In genomic region chr4:18795740-18796394, GRCm38 (mm10) we compare ENCODE assay signal across 15 mouse cellular contexts.
DNase-seq lines count a peak whose midpoint lies in the region; ATAC-seq and TF ChIP-seq lines count a peak whose summit lies in the region.
"Had no signal": no experiment of that assay in that cellular context is flagged by ENCODE, and none has a peak within 500 bp of the region (broad histone marks: within the 10 kb centered on the region; RNA-seq: fewer than 3 reads in every experiment).

No protein-coding gene starts in this region.

- no peaks in the 10 kb centered on the region; the same call in 1 of the 2 replicates for H3K4me1 ChIP-seq in intestine, embryonic 16.5 days (ENCODE audit: control insufficient read depth, insufficient read depth, low read length)
- no peaks in the 10 kb centered on the region for H3K4me1 ChIP-seq in midbrain, postnatal 0 days (ENCODE audit: insufficient read depth, low read length)
- H3K4me1 ChIP-seq: liver, embryonic 13.5 days; neural tube, embryonic 15.5 days had no signal

- peak; percentile 4 for DNase-seq in heart, adult 8-10 months (ENCODE audit: low spot score)
- no peak for DNase-seq in heart, postnatal 36 days
- peak; percentile 15 to 29 for DNase-seq in kidney, postnatal 4 days
- DNase-seq in kidney, adult 8-10 months = no peak
- DNase-seq in NIH3T3 (ENCODE audit: low read depth) = peak; percentile 2
- no peak for DNase-seq in spleen, postnatal 4 days (ENCODE audit: low spot score in 2 of 2)
- no peak for DNase-seq in midbrain, postnatal 0 days (ENCODE audit: low spot score)
- DNase-seq: cerebellum, postnatal 25 days; gastrocnemius, postnatal 10 days; liver, embryonic 13.5 days; thymus, adult 18-20 months had no signal

- 0 out of 2 replicates have a peak overlapping the region, but pooled peaks have one; percentile 18 for H3K27ac ChIP-seq in intestine, embryonic 16.5 days (ENCODE audit: low read length)
- H3K27ac ChIP-seq in midbrain, postnatal 0 days (ENCODE audit: low read depth, low read length) = no peak overlapping the region
- H3K27ac ChIP-seq: liver, embryonic 13.5 days; neural tube, embryonic 15.5 days had no signal

- H3K27me3 ChIP-seq in intestine, embryonic 16.5 days (replicated peaks; ENCODE audit: control insufficient read depth, insufficient read depth, low read length) = no peaks in the 10 kb centered on the region
- H3K27me3 ChIP-seq in midbrain, postnatal 0 days (ENCODE audit: insufficient read depth, low read length) = no peaks in the 10 kb centered on the region
- H3K27me3 ChIP-seq: liver, embryonic 13.5 days; neural tube, embryonic 15.5 days had no signal

- intact Hi-C loops in heart, postnatal 36 days (cut with DNase I) = no loop called here

- WGBS in intestine, embryonic 16.5 days = 63% methylated on average over 2 of the region's 2 CpGs
- 73% methylated on average over 2 of the region's 2 CpGs for WGBS in midbrain, postnatal 0 days

- H3K4me3 ChIP-seq in intestine, embryonic 16.5 days (ENCODE audit: low read length) = no peak overlapping the region
- no peak overlapping the region for H3K4me3 ChIP-seq in midbrain, postnatal 0 days (ENCODE audit: low read depth, low read length)
- H3K4me3 ChIP-seq: liver, embryonic 13.5 days; neural tube, embryonic 15.5 days had no signal

- H3K9me3 ChIP-seq in intestine, embryonic 16.5 days (ENCODE audit: control insufficient read depth, low read length) = no peaks in the 10 kb centered on the region
- no peaks in the 10 kb centered on the region for H3K9me3 ChIP-seq in midbrain, postnatal 0 days (ENCODE audit: low read length)
- H3K9me3 ChIP-seq: liver, embryonic 13.5 days; neural tube, embryonic 15.5 days had no signal

- no peak for TF ChIP-seq CTCF in midbrain, postnatal 0 days (IDR thresholded peaks at IDR 0.05)

- ATAC-seq in intestine, embryonic 16.5 days = peak; percentile 76
- ATAC-seq in midbrain, postnatal 0 days (ENCODE audit: low FRiP score) = no peak
- ATAC-seq: forebrain, embryonic 16.5 days; inflammation-experienced regulatory T-cells, adult 6 months had no signal

- H3K36me3 ChIP-seq in intestine, embryonic 16.5 days (ENCODE audit: control insufficient read depth, insufficient read depth, low read length) = no peaks in the 10 kb centered on the region
- H3K36me3 ChIP-seq in midbrain, postnatal 0 days (ENCODE audit: insufficient read depth, low read length) = no peaks in the 10 kb centered on the region
- H3K36me3 ChIP-seq: liver, embryonic 13.5 days; neural tube, embryonic 15.5 days had no signal

- no peak overlapping the region for H3K4me2 ChIP-seq in intestine, embryonic 16.5 days (ENCODE audit: low read depth, low read length)
- H3K4me2 ChIP-seq in midbrain, postnatal 0 days (ENCODE audit: low read depth, low read length, poor library complexity, severe bottlenecking) = no peak overlapping the region
- H3K4me2 ChIP-seq: liver, embryonic 13.5 days; neural tube, embryonic 15.5 days had no signal

- no peak overlapping the region for H3K9ac ChIP-seq in intestine, embryonic 16.5 days (ENCODE audit: low read depth, low read length)
- no peak overlapping the region for H3K9ac ChIP-seq in midbrain, postnatal 0 days (replicated peaks; ENCODE audit: low read length, poor library complexity, severe bottlenecking)
- H3K9ac ChIP-seq: liver, embryonic 13.5 days; neural tube, embryonic 15.5 days had no signal

Comparison
In these comparisons a context has a peak if more than half of its experiments do, and no peak if none do; other contexts are left out.
1. DNase-seq: peak in heart, adult 8-10 months (single experiment), kidney, postnatal 4 days (2 of 2) and NIH3T3 (single experiment); none in heart, postnatal 36 days (0 of 2), kidney, adult 8-10 months (0 of 2), spleen, postnatal 4 days (0 of 2) and midbrain, postnatal 0 days (single experiment).